Mouse (Mus musculus) ES-E14 (cell line): ENCODE measurements at regions not wholly inside any gene's neighbourhood (a gene's known extent, or its start where the extent isn't known, plus 50 kb on each side); places are given as distances from the start of the nearest gene placed in this dataset.

Source experiments
- DNase-seq: peaks from one replicate; pipeline ENCODE4 v3.0.0-alpha.2; 2013; ENCODE audit warnings: low read depth, low spot score
- H3K27ac ChIP-seq: 2 replicates; pipeline ENCODE4 v1.5.1; 2012; ENCODE audit warnings: low read depth, mild to moderate bottlenecking, low read length, moderate library complexity, mixed read lengths; ENCODE audit not compliant: poor library complexity, insufficient read depth, severe bottlenecking
- H3K36me3 ChIP-seq: 2 replicates; pipeline ENCODE4 v1.6.1; 2012; ENCODE audit warnings: mild to moderate bottlenecking, low read length, moderate library complexity, mixed read lengths; ENCODE audit not compliant: control insufficient read depth, poor library complexity, insufficient read depth, severe bottlenecking
- H3K4me1 ChIP-seq, 2 experiments: fragments of 150-350 bp in 1 of 2; sonication (generic) in 1 of 2; 2 replicates each; pipeline ENCODE4 v1.6.1; 2012; ENCODE audit warnings: low read length in 2 of 2, mild to moderate bottlenecking in 1 of 2, mixed read lengths in 1 of 2; ENCODE audit not compliant: control insufficient read depth in 2 of 2, insufficient read depth in 2 of 2, poor library complexity in 1 of 2
- H3K4me3 ChIP-seq, 2 experiments: fragments of 150-350 bp in 1 of 2; sonication (generic) in 1 of 2; 2 replicates each; pipeline ENCODE4 v1.5.1; 2012; ENCODE audit warnings: low read length in 2 of 2, low read depth in 1 of 2, mild to moderate bottlenecking in 1 of 2, mixed read lengths in 1 of 2; ENCODE audit not compliant: insufficient read depth in 1 of 2, poor library complexity in 1 of 2, severe bottlenecking in 1 of 2
- H3K9ac ChIP-seq: 2 replicates; pipeline ENCODE4 v1.6.1; 2012; ENCODE audit warnings: low read depth, mild to moderate bottlenecking, low read length, mixed read lengths; ENCODE audit not compliant: poor library complexity, insufficient read depth, severe bottlenecking
- H3K9me3 ChIP-seq: fragments of 150-350 bp; sonication (generic); 2 replicates; pipeline ENCODE4 v1.6.1; 2012; ENCODE audit warnings: low read depth, mild to moderate bottlenecking, low read length; ENCODE audit not compliant: control insufficient read depth, insufficient read depth
- CHD2 ChIP-seq: IDR thresholded peaks from 2 replicates; pipeline ENCODE4 v1.6.1; 2014; ENCODE audit warnings: mild to moderate bottlenecking, low read depth, low read length, inconsistent platforms
- HCFC1 ChIP-seq: IDR thresholded peaks from 2 replicates; pipeline ENCODE4 v1.6.1; 2012; ENCODE audit warnings: low read length, inconsistent platforms, borderline replicate concordance; ENCODE audit not compliant: insufficient read depth
- MAFK ChIP-seq: IDR thresholded peaks from 2 replicates; pipeline ENCODE4 v1.6.1; 2014; ENCODE audit warnings: mild to moderate bottlenecking, low read depth, low read length, inconsistent platforms; ENCODE audit not compliant: insufficient read depth
- ZC3H11A ChIP-seq: IDR thresholded peaks from 2 replicates; pipeline ENCODE4 v1.6.1; 2012; ENCODE audit warnings: low read depth, mild to moderate bottlenecking, inconsistent platforms, low read length, borderline replicate concordance
- ZNF384 ChIP-seq: IDR thresholded peaks from 2 replicates; pipeline ENCODE4 v1.6.1; 2012; ENCODE audit warnings: low read depth, low read length, inconsistent platforms
- in situ Hi-C, 2 experiments: fragments of 600-800 bp; cut with MboI; formaldehyde crosslinking; loops; one replicate each; pipeline ENCODE4 v1.15.1; 2025; ENCODE audit warnings: low sequenced_read_pairs in 2 of 2, inconsistent platforms in 1 of 2; ENCODE audit not compliant: unreplicated experiment in 2 of 2

- H3K27ac ChIP-seq = no peak overlapping the region
- H3K9me3 ChIP-seq = no peaks in the 10 kb centered on the region
- H3K9ac ChIP-seq = no peak overlapping the region
- no peaks in the 10 kb centered on the region for H3K4me1 ChIP-seq
- no peak overlapping the region for H3K4me3 ChIP-seq
- no peak for TF ChIP-seq MAFK
- no peak for TF ChIP-seq HCFC1
- no peak for TF ChIP-seq ZNF384
- no peak for TF ChIP-seq ZC3H11A
- TF ChIP-seq CHD2 = no peak
- no peak for DNase-seq
- no peaks in the 10 kb centered on the region for H3K36me3 ChIP-seq
- in situ Hi-C loops = no loop called here
Measured at GRCm38 (mm10) chr6:93433446-93433845, 490.2 kb upstream of the Adamts9 start.

- H3K9me3 ChIP-seq = peaks cover 1% of the 10 kb centered on the region; the same call in 1 of the 2 replicates
- in situ Hi-C loops = no loop called here
- no peak overlapping the region for H3K9ac ChIP-seq
- DNase-seq = no peak
- no peak overlapping the region for H3K27ac ChIP-seq
- H3K36me3 ChIP-seq = no peaks in the 10 kb centered on the region
- no peaks in the 10 kb centered on the region for H3K4me1 ChIP-seq
- H3K4me3 ChIP-seq = no peak overlapping the region
- TF ChIP-seq CHD2 = no peak
- TF ChIP-seq MAFK = no peak
- no peak for TF ChIP-seq ZNF384
- TF ChIP-seq ZC3H11A = no peak
- no peak for TF ChIP-seq HCFC1
Measured at GRCm38 (mm10) chr6:93426141-93426540, 482.8 kb upstream of the Adamts9 start.

- Histone ChIP-seq H3K9ac (no peak overlapping the region), H3K36me3 (no peaks in the 10 kb centered on the region), H3K4me1 (no peaks in the 10 kb centered on the region), H3K4me3 (no peak overlapping the region), H3K9me3 (peaks cover 1% of the 10 kb centered on the region; the same call in 1 of the 2 replicates), H3K27ac (no peak overlapping the region)
- DNase-seq = no peak
- in situ Hi-C loops = no loop called here
- TF ChIP-seq CHD2 = no peak
- TF ChIP-seq ZNF384 = no peak
- no peak for TF ChIP-seq HCFC1
- TF ChIP-seq ZC3H11A = no peak
- TF ChIP-seq MAFK = no peak
Measured at GRCm38 (mm10) chr6:93422906-93423305, 479.6 kb upstream of the Adamts9 start.

GRCm38 (mm10) chr6:93422253-93422652 is 479.0 kb upstream of the Adamts9 start:
- in situ Hi-C loops = no loop called here
- H3K4me3 ChIP-seq = no peak overlapping the region
- peaks cover 1% of the 10 kb centered on the region; the same call in 1 of the 2 replicates for H3K9me3 ChIP-seq
- TF ChIP-seq ZC3H11A (no peak), HCFC1 (no peak), ZNF384 (no peak), MAFK (no peak), CHD2 (no peak)
- no peaks in the 10 kb centered on the region for H3K36me3 ChIP-seq
- H3K9ac ChIP-seq = no peak overlapping the region
- H3K4me1 ChIP-seq = no peaks in the 10 kb centered on the region
- no peak for DNase-seq
- H3K27ac ChIP-seq = no peak overlapping the region

GRCm38 (mm10) chr6:93417625-93418024 is 474.3 kb upstream of the Adamts9 start:
- Histone ChIP-seq H3K4me3 (no peak overlapping the region), H3K4me1 (peaks cover 0 to 6% of the 10 kb centered on the region in 2 experiments; a peak in 1 of 4 replicates), H3K9ac (no peak overlapping the region), H3K36me3 (no peaks in the 10 kb centered on the region), H3K9me3 (no peaks in the 10 kb centered on the region), H3K27ac (no peak overlapping the region)
- in situ Hi-C loops = no loop called here
- no peak for TF ChIP-seq ZNF384
- no peak for TF ChIP-seq ZC3H11A
- no peak for TF ChIP-seq MAFK
- no peak for TF ChIP-seq CHD2
- TF ChIP-seq HCFC1 = no peak
- no peak for DNase-seq
